Mouse (Mus musculus) stomach, embryonic 16.5 days (tissue): ENCODE measurements at regions not wholly inside any gene's neighbourhood (a gene's known extent, or its start where the extent isn't known, plus 50 kb on each side); places are given as distances from the start of the nearest gene placed in this dataset.

ENCODE experiments used
- ATAC-seq: fragments of 200-750 bp; cut with Nextera tagmentation; 2 replicates; pipeline ENCODE4 v1.8.0; 2017; ENCODE audit warnings: moderate number of reproducible peaks, moderate TSS enrichment; ENCODE audit not compliant: insufficient read depth, low FRiP score
- H3K27ac ChIP-seq: fragments of 300-500 bp; sonication (generic); 2 replicates; pipeline ENCODE4 v1.5.1; 2014; ENCODE audit warnings: low read length
- H3K27me3 ChIP-seq: fragments of 300-500 bp; sonication (generic); 2 replicates; pipeline ENCODE4 v1.6.1; 2014; ENCODE audit warnings: low read length, control low read depth, mixed read lengths; ENCODE audit not compliant: control insufficient read depth, insufficient read depth
- H3K36me3 ChIP-seq: fragments of 300-500 bp; sonication (generic); 2 replicates; pipeline ENCODE4 v1.6.1; 2014; ENCODE audit warnings: low read length; ENCODE audit not compliant: control insufficient read depth, insufficient read depth
- H3K4me1 ChIP-seq: fragments of 300-500 bp; sonication (generic); 2 replicates; pipeline ENCODE4 v1.6.1; 2014; ENCODE audit warnings: low read length, control low read depth, mixed read lengths; ENCODE audit not compliant: control insufficient read depth, insufficient read depth
- H3K4me2 ChIP-seq: fragments of 300-500 bp; sonication (generic); 2 replicates; pipeline ENCODE4 v1.6.1; 2014; ENCODE audit warnings: low read depth, low read length, mixed read lengths
- H3K4me3 ChIP-seq: fragments of 300-500 bp; sonication (generic); replicated peaks from 2 replicates; pipeline ENCODE4 v1.5.1; 2014; ENCODE audit warnings: mild to moderate bottlenecking, low read length
- H3K9ac ChIP-seq: fragments of 300-500 bp; sonication (generic); 2 replicates; pipeline ENCODE4 v1.6.1; 2014; ENCODE audit warnings: low read length
- H3K9me3 ChIP-seq: fragments of 300-500 bp; sonication (generic); replicated peaks from 2 replicates; pipeline ENCODE4 v1.6.1; 2016; ENCODE audit warnings: low read length, control low read depth; ENCODE audit not compliant: control insufficient read depth
- WGBS: fragments of 180-500 bp; shearing (Covaris S2); extraction: QIAGEN DNeasy Blood & Tissue Kit; methylation state at CpG from one replicate; pipeline ENCODE4 v1.1.7; 2014; 5-methylcytosine and 5-hydroxymethylcytosine counted together

- Histone ChIP-seq H3K9ac (no peak overlapping the region), H3K4me1 (no peaks in the 10 kb centered on the region), H3K27ac (no peak overlapping the region), H3K27me3 (no peaks in the 10 kb centered on the region), H3K4me2 (no peak overlapping the region), H3K4me3 (no peak overlapping the region), H3K9me3 (no peaks in the 10 kb centered on the region), H3K36me3 (no peaks in the 10 kb centered on the region)
- WGBS = 45% methylated on average over 4 of the region's 4 CpGs
- no peak for ATAC-seq
Observed at GRCm38 (mm10) chr10:87676041-87676672, 154.6 kb downstream of the Pah start.

GRCm38 (mm10) chr10:87678984-87679383, 157.4 kb downstream of the Pah start:
- no peak overlapping the region for H3K4me2 ChIP-seq
- no peak overlapping the region for H3K27ac ChIP-seq
- H3K27me3 ChIP-seq = no peaks in the 10 kb centered on the region
- no peaks in the 10 kb centered on the region for H3K4me1 ChIP-seq
- H3K9me3 ChIP-seq = no peaks in the 10 kb centered on the region
- ATAC-seq = no peak
- H3K36me3 ChIP-seq = no peaks in the 10 kb centered on the region
- H3K9ac ChIP-seq = no peak overlapping the region
- H3K4me3 ChIP-seq = no peak overlapping the region

- no peaks in the 10 kb centered on the region for H3K27me3 ChIP-seq
- H3K36me3 ChIP-seq = no peaks in the 10 kb centered on the region
- H3K4me2 ChIP-seq = no peak overlapping the region
- H3K4me3 ChIP-seq = no peak overlapping the region
- no peak overlapping the region for H3K9ac ChIP-seq
- no peak overlapping the region for H3K27ac ChIP-seq
- ATAC-seq = no peak
- no peaks in the 10 kb centered on the region for H3K4me1 ChIP-seq
- H3K9me3 ChIP-seq = no peaks in the 10 kb centered on the region
- whole genome bisulfite sequencing = 76% methylated on average over 4 of the region's 4 CpGs
Observed at GRCm38 (mm10) chr10:87686311-87686710, 164.7 kb downstream of the Pah start.

- WGBS = 84% methylated on average over 2 of the region's 2 CpGs
- Histone ChIP-seq H3K4me2 (no peak overlapping the region), H3K36me3 (no peaks in the 10 kb centered on the region), H3K4me3 (no peak overlapping the region), H3K9me3 (no peaks in the 10 kb centered on the region), H3K27ac (no peak overlapping the region), H3K4me1 (no peaks in the 10 kb centered on the region), H3K9ac (no peak overlapping the region), H3K27me3 (no peaks in the 10 kb centered on the region)
- no peak for ATAC-seq
Observed at GRCm38 (mm10) chr10:87686785-87687184, 165.2 kb downstream of the Pah start.

GRCm38 (mm10) chr10:87687844-87688243, 166.2 kb downstream of the Pah start:
- 75% methylated on average over 2 of the region's 2 CpGs for WGBS

GRCm38 (mm10) chr10:87690831-87691230, 167.2 kb upstream of the Igf1 start:
- Histone ChIP-seq H3K36me3 (no peaks in the 10 kb centered on the region), H3K27me3 (no peaks in the 10 kb centered on the region), H3K4me1 (no peaks in the 10 kb centered on the region), H3K27ac (no peak overlapping the region), H3K9me3 (no peaks in the 10 kb centered on the region), H3K4me3 (no peak overlapping the region), H3K4me2 (no peak overlapping the region), H3K9ac (no peak overlapping the region)
- no peak for ATAC-seq

More at GRCm38 (mm10) chr10:87687844-87688243, 166.2 kb downstream of the Pah start:
- Histone ChIP-seq H3K9ac (no peak overlapping the region), H3K4me2 (no peak overlapping the region), H3K27me3 (no peaks in the 10 kb centered on the region), H3K9me3 (no peaks in the 10 kb centered on the region), H3K4me1 (no peaks in the 10 kb centered on the region), H3K4me3 (no peak overlapping the region), H3K36me3 (no peaks in the 10 kb centered on the region), H3K27ac (no peak overlapping the region)
- ATAC-seq = no peak

GRCm38 (mm10) chr10:87696485-87696884, 161.6 kb upstream of the Igf1 start:
- no peaks in the 10 kb centered on the region for H3K4me1 ChIP-seq
- H3K9ac ChIP-seq = no peak overlapping the region
- no peaks in the 10 kb centered on the region for H3K36me3 ChIP-seq
- 69% methylated on average over 4 of the region's 4 CpGs for WGBS
- H3K9me3 ChIP-seq = no peaks in the 10 kb centered on the region
- no peak overlapping the region for H3K4me3 ChIP-seq
- H3K27ac ChIP-seq = no peak overlapping the region
- H3K4me2 ChIP-seq = no peak overlapping the region
- H3K27me3 ChIP-seq = no peaks in the 10 kb centered on the region
- ATAC-seq = no peak

GRCm38 (mm10) chr10:87711209-87711608, 146.9 kb upstream of the Igf1 start:
- WGBS = 77% methylated on average over 4 of the region's 4 CpGs

GRCm38 (mm10) chr10:87711798-87712197, 146.3 kb upstream of the Igf1 start:
- Histone ChIP-seq H3K27ac (no peak overlapping the region), H3K4me2 (no peak overlapping the region), H3K4me3 (no peak overlapping the region), H3K9ac (no peak overlapping the region), H3K4me1 (no peaks in the 10 kb centered on the region), H3K36me3 (no peaks in the 10 kb centered on the region), H3K9me3 (no peaks in the 10 kb centered on the region), H3K27me3 (no peaks in the 10 kb centered on the region)
- WGBS = 35% methylated on average over 3 of the region's 3 CpGs
- no peak for ATAC-seq

More at GRCm38 (mm10) chr10:87711209-87711608, 146.9 kb upstream of the Igf1 start:
- Histone ChIP-seq H3K4me1 (no peaks in the 10 kb centered on the region), H3K27me3 (no peaks in the 10 kb centered on the region), H3K36me3 (no peaks in the 10 kb centered on the region), H3K4me2 (no peak overlapping the region), H3K27ac (no peak overlapping the region), H3K4me3 (no peak overlapping the region), H3K9me3 (no peaks in the 10 kb centered on the region), H3K9ac (no peak overlapping the region)
- ATAC-seq = no peak
